In the genomic region with DNA sequence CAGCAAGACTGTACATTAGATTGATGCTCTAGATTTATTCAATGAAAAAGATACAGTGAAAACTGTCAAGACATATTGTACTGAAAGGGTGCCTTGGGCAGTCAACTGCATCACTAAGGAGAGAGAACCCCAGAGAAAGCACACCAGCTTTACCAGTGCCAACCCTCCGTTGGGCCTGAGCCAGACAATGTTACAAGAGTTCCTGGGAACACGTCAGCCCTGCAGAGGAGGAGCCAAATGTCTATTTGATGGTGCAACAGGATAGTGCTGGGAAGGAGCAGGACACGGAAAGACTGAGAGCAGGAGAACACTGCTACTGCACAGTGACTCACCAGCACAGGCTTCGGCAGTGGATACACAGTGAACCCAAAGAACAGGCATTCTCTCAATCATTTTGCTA, we compare ENCODE assay signal across 13 mouse cellular contexts.
DNase-seq lines count a peak whose midpoint lies in the region; ATAC-seq and TF ChIP-seq lines count a peak whose summit lies in the region.
"Had no signal": no experiment of that assay in that cellular context is flagged by ENCODE, and none has a peak within 500 bp of the region (broad histone marks: within the 10 kb centered on the region; RNA-seq: fewer than 3 reads in every experiment).

No protein-coding gene starts in this region.

- H3K36me3 ChIP-seq in hindbrain, postnatal 0 days (ENCODE audit: insufficient read depth, low read length): no peaks in the 10 kb centered on the region
- H3K36me3 ChIP-seq in hindbrain, embryonic 13.5 days: no peaks in the 10 kb centered on the region
- no peaks in the 10 kb centered on the region for H3K36me3 ChIP-seq in forebrain, embryonic 16.5 days (ENCODE audit: control insufficient read depth, insufficient read depth)
- no peaks in the 10 kb centered on the region for H3K36me3 ChIP-seq in kidney, embryonic 15.5 days
- H3K36me3 ChIP-seq: limb, embryonic 10.5 days had no signal

- no peaks in the 10 kb centered on the region for H3K9me3 ChIP-seq in hindbrain, postnatal 0 days (ENCODE audit: low read length)
- no peaks in the 10 kb centered on the region for H3K9me3 ChIP-seq in hindbrain, embryonic 13.5 days
- no peaks in the 10 kb centered on the region for H3K9me3 ChIP-seq in forebrain, embryonic 16.5 days (ENCODE audit: control insufficient read depth, low read length)
- no peaks in the 10 kb centered on the region for H3K9me3 ChIP-seq in kidney, embryonic 15.5 days (replicated peaks)
- H3K9me3 ChIP-seq: limb, embryonic 10.5 days had no signal

- no peak overlapping the region for H3K4me3 ChIP-seq in hindbrain, postnatal 0 days (ENCODE audit: low read length)
- no peak overlapping the region for H3K4me3 ChIP-seq in hindbrain, embryonic 13.5 days
- no peak overlapping the region for H3K4me3 ChIP-seq in forebrain, embryonic 16.5 days (replicated peaks; ENCODE audit: low read length)
- H3K4me3 ChIP-seq in kidney, embryonic 15.5 days (replicated peaks): no peak overlapping the region
- H3K4me3 ChIP-seq: layer of hippocampus, adult 2 months; limb, embryonic 10.5 days had no signal

- no peak for TF ChIP-seq CTCF in hindbrain, postnatal 0 days (IDR thresholded peaks at IDR 0.05; ENCODE audit: low read depth)

- no peaks in the 10 kb centered on the region for H3K27me3 ChIP-seq in hindbrain, postnatal 0 days (ENCODE audit: insufficient read depth, low read length)
- no peaks in the 10 kb centered on the region for H3K27me3 ChIP-seq in hindbrain, embryonic 13.5 days
- no peaks in the 10 kb centered on the region for H3K27me3 ChIP-seq in forebrain, embryonic 16.5 days (replicated peaks; ENCODE audit: control insufficient read depth, insufficient read depth, low read length)
- no peaks in the 10 kb centered on the region for H3K27me3 ChIP-seq in kidney, embryonic 15.5 days

- WGBS in hindbrain, postnatal 0 days: 49% methylated on average over 4 of the region's 4 CpGs
- WGBS in hindbrain, embryonic 13.5 days: 72% methylated on average over 4 of the region's 4 CpGs
- WGBS in forebrain, embryonic 16.5 days: 52% methylated on average over 4 of the region's 4 CpGs
- 52% methylated on average over 4 of the region's 4 CpGs for WGBS in kidney, embryonic 15.5 days

- no peak overlapping the region for H3K9ac ChIP-seq in hindbrain, postnatal 0 days (replicated peaks; ENCODE audit: low read length)
- H3K9ac ChIP-seq in hindbrain, embryonic 13.5 days: no peak overlapping the region
- no peak overlapping the region for H3K9ac ChIP-seq in forebrain, embryonic 16.5 days (replicated peaks; ENCODE audit: low read depth, low read length)
- H3K9ac ChIP-seq in kidney, embryonic 15.5 days: no peak overlapping the region
- H3K9ac ChIP-seq: liver, postnatal 0 days had no signal

- no peaks in the 10 kb centered on the region for H3K4me1 ChIP-seq in hindbrain, postnatal 0 days (ENCODE audit: insufficient read depth, low read length)
- H3K4me1 ChIP-seq in hindbrain, embryonic 13.5 days (replicated peaks): peaks cover 2% of the 10 kb centered on the region; the same call in 1 of the 2 replicates
- peaks cover 2% of the 10 kb centered on the region for H3K4me1 ChIP-seq in forebrain, embryonic 16.5 days (replicated peaks; ENCODE audit: control insufficient read depth, insufficient read depth, low read length)
- no peaks in the 10 kb centered on the region for H3K4me1 ChIP-seq in kidney, embryonic 15.5 days
- H3K4me1 ChIP-seq: limb, embryonic 10.5 days had no signal

- peak; percentile 18; the same call in 1 of the 2 replicates for ATAC-seq in hindbrain, postnatal 0 days
- ATAC-seq in hindbrain, embryonic 13.5 days (ENCODE audit: low FRiP score): no peak
- ATAC-seq in forebrain, embryonic 16.5 days: peak; percentile 72; the same call in 1 of the 2 replicates
- ATAC-seq in kidney, embryonic 15.5 days (replicated peaks; ENCODE audit: low FRiP score): no peak
- ATAC-seq: liver, postnatal 0 days had no signal

- H3K4me2 ChIP-seq in hindbrain, postnatal 0 days (ENCODE audit: low read depth, low read length): no peak overlapping the region
- no peak overlapping the region for H3K4me2 ChIP-seq in hindbrain, embryonic 13.5 days
- no peak overlapping the region for H3K4me2 ChIP-seq in forebrain, embryonic 16.5 days (ENCODE audit: low read length)
- H3K4me2 ChIP-seq in kidney, embryonic 15.5 days: no peak overlapping the region

- no peak overlapping the region for H3K27ac ChIP-seq in hindbrain, postnatal 0 days
- no peak overlapping the region for H3K27ac ChIP-seq in hindbrain, embryonic 13.5 days
- no peak overlapping the region for H3K27ac ChIP-seq in forebrain, embryonic 16.5 days (ENCODE audit: low read length)
- no peak overlapping the region for H3K27ac ChIP-seq in kidney, embryonic 15.5 days
- H3K27ac ChIP-seq: layer of hippocampus, adult 2 months; limb, embryonic 10.5 days had no signal

- DNase-seq in cerebellum, postnatal 10 days: peak; percentile 45
- no peak for DNase-seq in cerebellum, adult 11 months
- DNase-seq in hindbrain, postnatal 0 days (ENCODE audit: low spot score): peak; percentile 12
- DNase-seq in right cerebral cortex, postnatal 10 days (ENCODE audit: low spot score in 2 of 2): peak; percentile 19 to 24
- no peak for DNase-seq in right cerebral cortex, adult 2 months (ENCODE audit: low spot score in 2 of 2)
- DNase-seq: B cell, adult 2 months; kidney, adult 8-10 months; liver, postnatal 0 days had no signal

Comparison
In these comparisons a context has a peak if more than half of its experiments do, and no peak if none do; other contexts are left out.
1. DNase-seq: peak in cerebellum, postnatal 10 days (2 of 2), hindbrain, postnatal 0 days (single experiment) and right cerebral cortex, postnatal 10 days (2 of 2); none in cerebellum, adult 11 months (single experiment) and right cerebral cortex, adult 2 months (0 of 2).
2. ATAC-seq: peak in hindbrain, postnatal 0 days (single experiment) and forebrain, embryonic 16.5 days (single experiment); none in hindbrain, embryonic 13.5 days (single experiment) and kidney, embryonic 15.5 days (single experiment).